Mouse (Mus musculus): Measurements from ENCODE around the gene Ppp2r5c. TPM values are rescaled to one million over a fixed set of nuclear protein-coding genes. Genes with fewer than 3 reads are reported as not detected.
A peak's percentile ranks its signal among the peaks of the same experiment; 100 is the strongest.

Ppp2r5c gene
- polyA plus RNA-seq, 1 experiment from 2014 or later: 180 TPM

DNA sequence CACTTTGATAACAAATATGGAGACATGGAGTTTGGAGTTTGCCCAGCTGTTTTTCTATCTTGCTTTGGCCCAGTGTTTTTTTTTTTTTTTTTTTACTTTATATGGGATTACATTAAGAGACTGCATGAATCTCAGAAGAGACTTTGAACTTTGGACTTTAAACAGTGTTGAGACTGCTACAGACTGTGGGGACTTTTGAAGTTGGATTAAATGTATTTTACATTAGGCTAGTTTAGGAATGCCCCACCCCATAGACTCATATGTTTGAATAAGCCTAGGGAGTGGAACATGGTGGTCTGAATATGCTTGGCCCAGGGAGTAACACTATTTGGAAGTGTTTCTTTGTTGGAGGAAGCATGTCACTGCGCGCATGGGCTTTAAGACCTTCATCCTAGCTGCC lies 4.7 kb upstream of the Ppp2r5c start:
- TF ChIP-seq CTCF (IDR thresholded peaks at IDR 0.05; ENCODE audit: low read depth): no peak
- WGBS: 88% methylated on average over 2 of the region's 2 CpGs
- Histone ChIP-seq H3K27me3 (ENCODE audit: insufficient read depth, low read length) (no peaks in the 10 kb centered on the region), H3K4me2 (no peak overlapping the region), H3K9ac (no peak overlapping the region), H3K4me1 (ENCODE audit: insufficient read depth) (0 out of 2 replicates have a peak, but pooled peaks cover 2% of the 10 kb centered on the region), H3K27ac (ENCODE audit: low read depth) (no peak overlapping the region), H3K4me3 (ENCODE audit: low read depth, low read length) (no peak overlapping the region), H3K36me3 (ENCODE audit: insufficient read depth) (no peaks in the 10 kb centered on the region), H3K9me3 (ENCODE audit: low read depth, low read length) (no peaks in the 10 kb centered on the region)
- ATAC-seq (ENCODE audit: insufficient read depth): no peak
- DNase-seq: no peak

DNA sequence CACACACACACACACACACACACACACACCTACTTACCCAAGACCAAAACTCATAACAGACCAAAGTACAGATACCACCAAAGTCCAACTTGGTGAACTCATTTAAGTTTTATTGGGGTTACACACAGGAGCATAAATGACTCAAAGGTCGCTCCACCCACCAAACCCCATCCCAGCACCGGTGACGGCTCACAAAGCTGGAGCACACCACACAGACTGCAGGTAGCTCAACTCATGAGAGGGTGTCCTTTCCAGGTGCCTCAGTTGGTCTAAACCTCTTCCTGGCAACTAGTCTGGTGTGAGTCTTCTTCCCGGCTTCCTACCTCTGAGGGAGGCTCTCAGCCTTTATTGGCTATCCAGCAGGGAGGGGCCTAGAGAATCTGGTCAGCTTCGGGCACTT lies 2.4 kb upstream of the Ppp2r5c start:
- H3K4me3 ChIP-seq (ENCODE audit: low read depth, low read length): no peak overlapping the region
- no peaks in the 10 kb centered on the region for H3K9me3 ChIP-seq (ENCODE audit: low read depth, low read length)
- H3K9ac ChIP-seq: no peak overlapping the region
- no peak overlapping the region for H3K27ac ChIP-seq (ENCODE audit: low read depth)
- DNase-seq (no peak), ATAC-seq (ENCODE audit: insufficient read depth) (no peak)
- no peak overlapping the region for H3K4me2 ChIP-seq
- H3K36me3 ChIP-seq (ENCODE audit: insufficient read depth): no peaks in the 10 kb centered on the region
- WGBS: 61% methylated on average over 5 of the region's 5 CpGs
- H3K27me3 ChIP-seq (ENCODE audit: insufficient read depth, low read length): no peaks in the 10 kb centered on the region
- no peak for TF ChIP-seq CTCF (IDR thresholded peaks at IDR 0.05; ENCODE audit: low read depth)
- H3K4me1 ChIP-seq (ENCODE audit: insufficient read depth): 0 out of 2 replicates have a peak, but pooled peaks cover 2% of the 10 kb centered on the region

DNA sequence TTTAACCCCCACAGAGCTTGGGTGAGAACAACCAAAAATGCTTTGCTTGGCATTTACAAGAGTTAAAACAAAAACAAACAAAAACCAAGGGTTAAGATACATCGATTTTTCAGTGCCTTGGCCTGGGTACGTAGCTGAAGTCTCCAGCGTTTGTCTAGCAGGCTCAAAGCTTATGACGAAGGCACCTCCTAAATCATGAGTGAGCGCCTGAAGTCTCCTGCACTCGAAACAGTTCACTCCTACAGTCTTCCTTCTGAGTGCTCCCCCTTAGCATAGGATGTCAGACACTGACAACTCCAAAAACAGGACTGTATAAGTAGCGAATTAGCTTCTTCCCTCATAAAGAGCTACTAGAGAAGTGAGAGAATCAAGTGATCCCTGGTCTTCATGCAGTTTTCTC lies 1.1 kb upstream of the Ppp2r5c start:
- ATAC-seq (ENCODE audit: insufficient read depth) (no peak; the same call in 1 of the 2 replicates), DNase-seq (peak; percentile 22)
- peak overlapping the region; percentile 88 for H3K4me2 ChIP-seq
- H3K4me1 ChIP-seq (ENCODE audit: insufficient read depth): 0 out of 2 replicates have a peak, but pooled peaks cover 2% of the 10 kb centered on the region
- no peak overlapping the region for H3K27ac ChIP-seq (ENCODE audit: low read depth)
- TF ChIP-seq CTCF (IDR thresholded peaks at IDR 0.05; ENCODE audit: low read depth): no peak
- 0 out of 2 replicates have a peak, but pooled peaks cover 3% of the 10 kb centered on the region for H3K36me3 ChIP-seq (ENCODE audit: insufficient read depth)
- H3K27me3 ChIP-seq (ENCODE audit: insufficient read depth, low read length): no peaks in the 10 kb centered on the region
- H3K9me3 ChIP-seq (ENCODE audit: low read depth, low read length): no peaks in the 10 kb centered on the region
- 18% methylated on average over 7 of the region's 7 CpGs for WGBS
- H3K4me3 ChIP-seq (ENCODE audit: low read depth, low read length): peak overlapping the region; percentile 80
- H3K9ac ChIP-seq: peak overlapping the region; percentile 79; the same call in 1 of the 2 replicates

GRCm38 (mm10) chr12:110447306-110447705 lies 386 bp downstream of the Ppp2r5c start:
- H3K4me1 ChIP-seq (ENCODE audit: insufficient read depth): 0 out of 2 replicates have a peak, but pooled peaks cover 2% of the 10 kb centered on the region
- DNase-seq: peak; percentile 52
- peak; percentile 61 for ATAC-seq (ENCODE audit: insufficient read depth)
- WGBS: under 1% methylated on average over 38 of the region's 39 CpGs
- peak overlapping the region; percentile 79 for H3K9ac ChIP-seq
- H3K9me3 ChIP-seq (ENCODE audit: low read depth, low read length): no peaks in the 10 kb centered on the region
- TF ChIP-seq CTCF (IDR thresholded peaks at IDR 0.05; ENCODE audit: low read depth): no peak
- no peaks in the 10 kb centered on the region for H3K27me3 ChIP-seq (ENCODE audit: insufficient read depth, low read length)
- peak overlapping the region; percentile 58; the same call in 1 of the 2 replicates for H3K27ac ChIP-seq (ENCODE audit: low read depth)
- 0 out of 2 replicates have a peak, but pooled peaks cover 3% of the 10 kb centered on the region for H3K36me3 ChIP-seq (ENCODE audit: insufficient read depth)
- peak overlapping the region; percentile 80 for H3K4me3 ChIP-seq (ENCODE audit: low read depth, low read length)
- H3K4me2 ChIP-seq: peak overlapping the region; percentile 88

DNA sequence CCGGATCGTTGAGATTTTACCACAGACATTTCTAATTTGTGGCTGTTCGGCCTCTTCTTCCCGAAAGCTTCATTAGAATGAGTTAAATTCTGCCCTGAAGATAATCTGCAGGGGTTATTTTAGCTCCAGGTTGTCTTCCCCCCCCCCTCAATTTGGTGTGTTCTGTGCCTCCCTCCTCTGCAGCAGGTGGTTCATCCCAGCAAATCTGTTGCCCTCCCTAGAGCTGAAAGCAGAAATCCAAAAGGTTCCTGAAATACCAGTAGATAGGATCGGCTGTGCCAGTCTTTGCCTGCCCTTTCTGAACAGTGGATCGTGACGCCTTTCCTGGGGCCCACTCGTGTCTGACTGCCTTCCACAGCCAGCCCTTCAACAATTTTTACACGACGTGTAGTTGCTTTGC lies 1.8 kb downstream of the Ppp2r5c start:
- Histone ChIP-seq H3K27ac (ENCODE audit: low read depth) (no peak overlapping the region), H3K4me2 (no peak overlapping the region), H3K4me1 (ENCODE audit: insufficient read depth) (0 out of 2 replicates have a peak, but pooled peaks cover 2% of the 10 kb centered on the region), H3K9me3 (ENCODE audit: low read depth, low read length) (no peaks in the 10 kb centered on the region), H3K4me3 (ENCODE audit: low read depth, low read length) (no peak overlapping the region), H3K36me3 (ENCODE audit: insufficient read depth) (0 out of 2 replicates have a peak, but pooled peaks cover 3% of the 10 kb centered on the region), H3K27me3 (ENCODE audit: insufficient read depth, low read length) (no peaks in the 10 kb centered on the region), H3K9ac (no peak overlapping the region)
- TF ChIP-seq CTCF (IDR thresholded peaks at IDR 0.05; ENCODE audit: low read depth): no peak
- DNase-seq: no peak
- ATAC-seq (ENCODE audit: insufficient read depth): no peak
- 87% methylated on average over 10 of the region's 10 CpGs for WGBS

GRCm38 (mm10) chr12:110454223-110454622 lies 7.3 kb downstream of the Ppp2r5c start:
- Histone ChIP-seq H3K4me2 (no peak overlapping the region), H3K9ac (no peak overlapping the region), H3K36me3 (ENCODE audit: insufficient read depth) (0 out of 2 replicates have a peak, but pooled peaks cover 3% of the 10 kb centered on the region), H3K9me3 (ENCODE audit: low read depth, low read length) (no peaks in the 10 kb centered on the region), H3K4me1 (ENCODE audit: insufficient read depth) (no peaks in the 10 kb centered on the region), H3K4me3 (ENCODE audit: low read depth, low read length) (no peak overlapping the region), H3K27me3 (ENCODE audit: insufficient read depth, low read length) (no peaks in the 10 kb centered on the region), H3K27ac (ENCODE audit: low read depth) (no peak overlapping the region)
- peak; percentile 78 for ATAC-seq (ENCODE audit: insufficient read depth)
- peak; percentile 79 for TF ChIP-seq CTCF (IDR thresholded peaks at IDR 0.05; ENCODE audit: low read depth)
- peak; percentile 84 for DNase-seq
- 8% methylated on average over 5 of the region's 5 CpGs for WGBS

DNA sequence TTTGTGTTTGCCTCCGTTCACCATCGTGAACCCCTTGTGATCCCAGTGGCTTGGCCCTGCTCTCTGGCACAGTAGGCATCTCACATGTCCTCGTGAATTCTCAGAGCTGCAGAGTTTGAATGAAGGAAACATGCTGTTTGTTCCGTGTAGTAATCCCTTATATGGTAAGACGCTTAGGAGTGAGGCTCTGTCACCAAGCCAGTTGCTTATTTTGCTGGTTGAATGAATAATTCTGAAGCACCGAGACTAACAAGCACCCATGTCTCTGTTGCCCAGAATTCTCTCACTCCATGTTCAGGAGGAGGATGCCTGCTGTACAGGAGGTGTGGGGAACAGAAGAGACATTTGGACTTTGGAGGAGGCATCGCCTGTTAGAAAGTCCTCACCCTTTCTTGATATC lies 9.1 kb downstream of the Ppp2r5c start:
- ATAC-seq (ENCODE audit: insufficient read depth): no peak
- Histone ChIP-seq H3K9me3 (ENCODE audit: low read depth, low read length) (no peaks in the 10 kb centered on the region), H3K4me3 (ENCODE audit: low read depth, low read length) (no peak overlapping the region), H3K9ac (no peak overlapping the region), H3K4me2 (no peak overlapping the region), H3K36me3 (ENCODE audit: insufficient read depth) (no peaks in the 10 kb centered on the region), H3K4me1 (ENCODE audit: insufficient read depth) (no peaks in the 10 kb centered on the region), H3K27me3 (ENCODE audit: insufficient read depth, low read length) (no peaks in the 10 kb centered on the region), H3K27ac (ENCODE audit: low read depth) (no peak overlapping the region)
- TF ChIP-seq CTCF (IDR thresholded peaks at IDR 0.05; ENCODE audit: low read depth): no peak
- DNase-seq: no peak
- WGBS: 79% methylated on average over 7 of the region's 7 CpGs

All from lung, embryonic 14.5 days (tissue).